In the genomic region with DNA sequence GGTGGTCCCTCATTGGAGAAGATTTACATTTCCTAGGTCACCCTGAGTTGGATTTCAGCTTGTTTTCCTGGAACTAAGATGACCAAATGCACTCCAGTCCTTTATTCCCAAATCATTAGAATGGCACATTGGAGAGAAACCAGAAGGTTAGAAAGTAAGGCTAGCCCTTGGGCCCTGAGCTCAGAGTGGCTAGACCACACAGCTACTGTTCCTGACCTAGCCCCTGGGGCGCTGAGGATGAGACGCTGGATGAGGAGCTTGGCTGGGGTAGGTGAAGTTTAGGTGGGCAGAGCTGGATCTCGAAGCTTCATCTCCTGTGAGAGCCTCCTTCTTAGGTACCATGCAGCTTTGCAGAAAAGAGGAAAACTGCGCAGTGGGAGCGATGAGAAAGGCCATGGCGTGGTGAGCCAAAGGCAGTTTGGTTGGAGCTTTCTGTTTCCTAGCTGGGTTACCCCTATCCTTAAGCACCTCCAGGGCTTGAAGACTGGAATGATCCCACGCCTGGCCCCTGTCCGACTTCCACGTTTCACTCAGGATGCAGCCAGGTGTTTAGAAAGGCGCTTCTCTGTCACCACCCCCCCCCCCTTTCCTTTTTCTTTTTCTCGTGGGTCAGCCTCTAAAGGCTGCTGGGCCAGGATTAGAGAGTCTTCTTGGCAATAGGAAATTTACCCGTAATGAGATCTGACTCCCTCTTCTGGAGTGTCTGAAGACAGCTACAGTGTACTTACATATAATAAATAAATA, we compare ENCODE assay signal across 8 mouse cellular contexts. TPM values are rescaled to one million over a fixed set of nuclear protein-coding genes. Genes with fewer than 3 reads are reported as not detected.
DNase-seq lines count a peak whose midpoint lies in the region; ATAC-seq and TF ChIP-seq lines count a peak whose summit lies in the region.

No protein-coding gene starts in this region.

- peak; percentile 55 for DNase-seq in cerebellum, adult 11-12 months
- DNase-seq in cerebellum, postnatal 4 days (ENCODE audit: low spot score in 2 of 2) = no peak
- no peak for DNase-seq in left cerebral cortex, adult 2 months (ENCODE audit: extremely low spot score in 1 of 2, low spot score in 2 of 2)
- no peak for DNase-seq in left cerebral cortex, postnatal 36 days (ENCODE audit: low spot score in 2 of 2)
- DNase-seq in hindbrain, embryonic 11.5 days (ENCODE audit: low spot score) = peak; percentile 44
- DNase-seq in left cerebral cortex, postnatal 14 days (ENCODE audit: low spot score in 2 of 2) = no peak

- H3K36me3 ChIP-seq in hindbrain, embryonic 11.5 days (ENCODE audit: control insufficient read depth, insufficient read depth, low read length) = no peaks in the 10 kb centered on the region
- H3K36me3 ChIP-seq in midbrain, embryonic 16.5 days (ENCODE audit: control insufficient read depth, insufficient read depth, low read length) = no peaks in the 10 kb centered on the region
- H3K36me3 ChIP-seq in intestine, embryonic 15.5 days = no peaks in the 10 kb centered on the region

- H3K9me3 ChIP-seq in hindbrain, embryonic 11.5 days (ENCODE audit: control insufficient read depth, low read length) = no peaks in the 10 kb centered on the region
- H3K9me3 ChIP-seq in midbrain, embryonic 16.5 days (replicated peaks; ENCODE audit: control insufficient read depth, low read length, poor library complexity, severe bottlenecking) = no peaks in the 10 kb centered on the region
- no peaks in the 10 kb centered on the region for H3K9me3 ChIP-seq in intestine, embryonic 15.5 days

- H3K4me3 ChIP-seq in left cerebral cortex, adult 2 months = 0 out of 2 replicates have a peak overlapping the region, but pooled peaks have one; percentile 11
- no peak overlapping the region for H3K4me3 ChIP-seq in hindbrain, embryonic 11.5 days (ENCODE audit: low read depth, low read length)
- no peak overlapping the region for H3K4me3 ChIP-seq in midbrain, embryonic 16.5 days (ENCODE audit: low read depth, low read length)
- H3K4me3 ChIP-seq in intestine, embryonic 15.5 days (replicated peaks) = no peak overlapping the region

- no peaks in the 10 kb centered on the region for H3K4me1 ChIP-seq in hindbrain, embryonic 11.5 days (replicated peaks; ENCODE audit: control insufficient read depth, insufficient read depth, low read length)
- no peaks in the 10 kb centered on the region for H3K4me1 ChIP-seq in midbrain, embryonic 16.5 days (ENCODE audit: control insufficient read depth, insufficient read depth, low read length)
- H3K4me1 ChIP-seq in intestine, embryonic 15.5 days (replicated peaks) = no peaks in the 10 kb centered on the region

- no peak for TF ChIP-seq CTCF in left cerebral cortex, adult 2 months (IDR thresholded peaks at IDR 0.05)

- no peak overlapping the region for H3K4me2 ChIP-seq in hindbrain, embryonic 11.5 days (replicated peaks; ENCODE audit: low read depth, low read length)
- 0 out of 2 replicates have a peak overlapping the region, but pooled peaks have one; percentile 7 for H3K4me2 ChIP-seq in midbrain, embryonic 16.5 days (ENCODE audit: low read length)
- H3K4me2 ChIP-seq in intestine, embryonic 15.5 days (replicated peaks) = no peak overlapping the region

- intact Hi-C loops in left cerebral cortex, adult 2 months (cut with DNase I) = loop anchor here (5.0 kb wide), 1 partner anchor 762 kb away; no protein-coding TSS in a partner anchor
- intact Hi-C loops in left cerebral cortex, postnatal 36 days (cut with DNase I) = no loop called here
- intact Hi-C loops in left cerebral cortex, postnatal 14 days (cut with DNase I) = no loop called here

- H3K27ac ChIP-seq in left cerebral cortex, adult 2 months = no peak overlapping the region
- no peak overlapping the region for H3K27ac ChIP-seq in hindbrain, embryonic 11.5 days (ENCODE audit: low read depth, low read length)
- H3K27ac ChIP-seq in midbrain, embryonic 16.5 days (ENCODE audit: low read length) = no peak overlapping the region
- no peak overlapping the region for H3K27ac ChIP-seq in intestine, embryonic 15.5 days

- WGBS in hindbrain, embryonic 11.5 days = 50% methylated on average over 12 of the region's 12 CpGs
- WGBS in midbrain, embryonic 16.5 days = 48% methylated on average over 12 of the region's 12 CpGs
- 48% methylated on average over 12 of the region's 12 CpGs for WGBS in intestine, embryonic 15.5 days

- H3K9ac ChIP-seq in hindbrain, embryonic 11.5 days (ENCODE audit: low read depth, low read length) = peak overlapping the region; percentile 31; the same call in 1 of the 2 replicates
- peak overlapping the region; percentile 42; the same call in 1 of the 2 replicates for H3K9ac ChIP-seq in midbrain, embryonic 16.5 days (ENCODE audit: low read depth, low read length)
- H3K9ac ChIP-seq in intestine, embryonic 15.5 days = no peak overlapping the region

- peak; percentile 59 for ATAC-seq in hindbrain, embryonic 11.5 days (ENCODE audit: low FRiP score)
- peak; percentile 59 for ATAC-seq in midbrain, embryonic 16.5 days
- no peak for ATAC-seq in intestine, embryonic 15.5 days

- no peaks in the 10 kb centered on the region for H3K27me3 ChIP-seq in hindbrain, embryonic 11.5 days (ENCODE audit: control insufficient read depth, insufficient read depth, low read length)
- H3K27me3 ChIP-seq in midbrain, embryonic 16.5 days (ENCODE audit: control insufficient read depth, insufficient read depth, low read depth, low read length) = no peaks in the 10 kb centered on the region
- H3K27me3 ChIP-seq in intestine, embryonic 15.5 days (replicated peaks) = no peaks in the 10 kb centered on the region

RNA-seq across cellular contexts. Expression of gene Api5, which starts 27.4 kb away (rescaled TPM):
- 10 to 100 TPM; 57.1 to 64.9 TPM for total RNA-seq in left cerebral cortex, adult 2 months (2021)
- total RNA-seq in left cerebral cortex, postnatal 36 days (2021) = 10 to 100 TPM; 56.9 to 58.9 TPM
- 214 and 241 TPM in 2 replicates for polyA plus RNA-seq in hindbrain, embryonic 11.5 days (2014; fragmentation: Nextera tagmentation; extraction: Ambion mirVana)
- 96.1 and 103 TPM in 2 replicates for polyA plus RNA-seq in midbrain, embryonic 16.5 days (2015; fragmentation: Nextera tagmentation; extraction: Ambion mirVana)
- polyA plus RNA-seq in intestine, embryonic 15.5 days (2015; fragmentation: Nextera tagmentation; extraction: Ambion mirVana) = 121 and 138 TPM in 2 replicates
- total RNA-seq in left cerebral cortex, postnatal 14 days (2021) = 10 to 100 TPM; 47.3 to 48.5 TPM

RNA-seq across cellular contexts. Expression of gene Ttc17, which starts 58.8 kb away (rescaled TPM):
- total RNA-seq in left cerebral cortex, adult 2 months (2021) = 10 to 100 TPM; 33.5 to 35.4 TPM
- total RNA-seq in left cerebral cortex, postnatal 36 days (2021) = 10 to 100 TPM; 30.3 to 37.4 TPM
- 15.3 and 16.3 TPM in 2 replicates for polyA plus RNA-seq in hindbrain, embryonic 11.5 days (2014; fragmentation: Nextera tagmentation; extraction: Ambion mirVana)
- polyA plus RNA-seq in midbrain, embryonic 16.5 days (2015; fragmentation: Nextera tagmentation; extraction: Ambion mirVana) = 26.1 and 27.0 TPM in 2 replicates
- polyA plus RNA-seq in intestine, embryonic 15.5 days (2015; fragmentation: Nextera tagmentation; extraction: Ambion mirVana) = 13.3 and 15.8 TPM in 2 replicates
- 10 to 100 TPM; 31.1 to 33.3 TPM for total RNA-seq in left cerebral cortex, postnatal 14 days (2021)

Comparison
In these comparisons a context has a peak if more than half of its experiments do, and no peak if none do; other contexts are left out.
1. DNase-seq: peak in cerebellum, adult 11-12 months (single experiment) and hindbrain, embryonic 11.5 days (single experiment); none in cerebellum, postnatal 4 days (0 of 2), left cerebral cortex, adult 2 months (0 of 2), left cerebral cortex, postnatal 36 days (0 of 2) and left cerebral cortex, postnatal 14 days (0 of 2).